Mouse (Mus musculus): ENCODE measurements at regions not wholly inside any gene's neighbourhood (a gene's known extent, or its start where the extent isn't known, plus 50 kb on each side); places are given as distances from the start of the nearest gene placed in this dataset.

- DNase-seq, result no peak
Observed at GRCm38 (mm10) chr14:81957234-81957633, 1973.4 kb downstream of the Olfm4 start.

- peak; percentile 92 for DNase-seq
Observed at GRCm38 (mm10) chr14:81987806-81988205, 2003.9 kb downstream of the Olfm4 start.

GRCm38 (mm10) chr14:81988396-81988795 lies 2004.5 kb downstream of the Olfm4 start:
- DNase-seq, result no peak

GRCm38 (mm10) chr14:82002790-82003189 lies 2018.9 kb downstream of the Olfm4 start:
- DNase-seq, result no peak

GRCm38 (mm10) chr14:82014726-82015125 lies 2030.8 kb downstream of the Olfm4 start:
- DNase-seq, result peak; percentile 26
